Mouse (Mus musculus): ENCODE measurements around the gene Zmym6.
"Not testable (repeated sequence)": the region's sequence is repeated elsewhere in the genome, so short reads cannot be mapped to it uniquely, and the experiment has no call there.

Gene Zmym6

DNA sequence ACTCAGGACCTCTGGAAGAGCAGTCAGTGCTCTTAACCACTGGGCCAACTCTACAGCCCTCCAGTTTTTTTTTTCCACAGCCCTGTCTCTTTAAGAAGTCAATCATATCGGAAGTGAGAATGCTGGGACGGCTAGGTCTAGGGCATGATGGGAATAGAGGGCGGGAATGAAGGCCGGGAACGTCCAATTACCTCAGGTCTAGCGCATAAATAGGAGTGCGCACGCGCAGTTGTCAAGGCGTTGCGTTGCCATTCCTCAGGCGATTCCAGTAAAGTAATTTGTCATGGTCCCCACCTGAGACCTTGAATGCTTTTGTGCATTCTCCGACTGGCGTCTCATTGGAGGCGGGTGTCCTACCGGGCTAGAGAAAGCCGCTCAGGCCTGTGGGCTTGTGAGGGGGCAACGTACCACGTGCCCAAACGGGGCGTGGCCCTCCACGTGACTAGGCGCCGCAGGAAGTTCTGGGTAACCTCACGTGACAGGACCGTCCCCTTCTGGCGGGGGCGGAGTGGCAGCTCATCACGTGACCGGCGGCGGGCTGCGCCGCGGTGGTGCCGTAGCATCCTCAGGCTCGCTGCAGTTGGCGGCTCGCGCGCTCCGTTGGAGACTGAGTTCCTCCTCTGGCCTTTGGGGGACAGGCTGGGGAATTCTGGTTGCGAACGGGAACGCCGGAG, at the start of gene Zmym6:
TSS of gene Zmym6 (plus strand) at position 509 of the 674 bp plus-strand sequence.
- DNase-seq (ENCODE audit: low read depth, low spot score), result peak; percentile 95

DNA sequence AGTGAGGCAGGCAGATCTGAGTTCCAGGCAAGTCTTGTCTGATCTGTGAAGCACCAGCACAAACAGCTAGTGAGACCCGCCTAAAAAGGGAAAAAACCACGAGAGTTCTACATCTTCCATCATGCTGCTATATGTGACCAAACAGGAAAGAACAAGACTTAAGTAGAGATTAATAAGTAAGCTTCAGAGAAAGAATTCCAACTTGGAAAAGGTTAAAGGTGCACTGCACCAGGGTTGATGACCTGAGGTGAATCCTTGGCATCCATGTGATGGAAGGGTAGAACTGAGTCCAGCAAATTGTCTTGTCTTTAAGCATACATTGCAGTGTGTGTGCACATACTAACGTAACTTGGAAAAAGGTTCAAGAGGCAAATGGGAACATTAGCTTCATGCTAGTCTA, 40.0 kb upstream of the Zmym6 start:
- DNase-seq (ENCODE audit: low read depth, low spot score), result no peak

DNA sequence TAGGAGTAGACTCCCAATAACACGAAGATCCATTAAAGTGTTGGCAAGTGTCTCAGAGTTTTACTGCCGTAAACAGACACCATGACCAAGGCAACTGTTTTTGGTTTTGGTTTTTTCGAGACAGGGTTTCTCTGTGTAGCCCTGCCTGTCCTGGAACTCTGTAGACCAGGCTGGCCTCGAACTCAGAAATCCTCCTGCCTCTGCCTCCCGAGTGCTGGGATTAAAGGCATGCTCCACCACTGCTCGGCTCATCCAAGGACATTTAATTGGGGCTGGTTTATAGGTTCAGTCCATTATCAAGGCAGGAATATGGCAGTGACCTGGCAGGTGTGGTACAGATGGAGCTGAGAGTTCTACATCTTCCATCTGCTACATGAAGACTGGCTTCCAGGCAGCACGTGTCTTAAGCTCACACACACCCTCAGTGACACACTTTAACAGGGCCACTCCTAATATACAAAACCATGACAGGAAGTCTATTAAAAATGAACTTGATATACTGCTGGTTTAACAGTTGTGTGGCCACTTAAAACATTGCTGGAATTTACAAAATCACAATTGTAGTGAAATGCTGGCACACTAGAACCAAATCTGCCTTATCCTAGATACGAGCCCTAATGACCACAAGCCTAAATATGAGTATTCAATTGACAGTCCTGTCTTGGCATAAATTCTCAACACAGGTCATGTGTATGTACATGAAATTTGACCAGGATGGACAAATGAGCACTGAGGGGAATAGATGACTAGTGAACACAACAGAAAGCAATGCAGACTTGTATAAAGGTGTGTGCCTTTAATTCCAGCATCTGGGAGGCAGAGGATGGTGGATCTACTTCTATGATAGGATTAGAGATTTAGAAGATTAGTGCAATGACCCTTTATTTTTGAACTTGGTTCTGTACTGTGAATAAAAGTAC, 39.0 kb upstream of the Zmym6 start:
- DNase-seq (ENCODE audit: low read depth, low spot score), result no peak

DNA sequence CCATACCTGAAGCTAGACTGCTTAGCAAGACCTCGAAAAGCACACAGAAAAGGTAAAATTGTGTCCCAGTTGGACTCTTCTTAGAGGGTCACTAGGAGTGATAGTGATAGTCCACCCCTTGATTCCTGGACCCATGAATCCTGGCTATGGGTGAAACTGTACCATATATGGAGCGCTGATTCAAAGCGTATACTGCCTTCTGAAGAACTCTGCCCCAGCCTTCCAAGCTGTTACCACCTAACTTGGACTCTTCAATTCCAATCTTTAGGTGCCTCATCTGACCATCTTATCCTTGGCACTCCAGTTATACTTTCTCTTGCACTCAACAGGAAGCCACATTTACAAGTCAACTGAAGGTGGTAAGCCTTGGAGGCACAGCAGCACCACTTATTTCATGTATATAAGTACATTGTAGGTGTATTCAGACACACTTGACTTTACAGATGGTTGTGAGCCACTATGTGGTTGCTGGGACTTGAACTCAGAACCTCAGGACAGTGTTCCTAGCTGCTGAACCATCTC, 38.3 kb upstream of the Zmym6 start:
- DNase-seq (ENCODE audit: low read depth, low spot score), result no peak

DNA sequence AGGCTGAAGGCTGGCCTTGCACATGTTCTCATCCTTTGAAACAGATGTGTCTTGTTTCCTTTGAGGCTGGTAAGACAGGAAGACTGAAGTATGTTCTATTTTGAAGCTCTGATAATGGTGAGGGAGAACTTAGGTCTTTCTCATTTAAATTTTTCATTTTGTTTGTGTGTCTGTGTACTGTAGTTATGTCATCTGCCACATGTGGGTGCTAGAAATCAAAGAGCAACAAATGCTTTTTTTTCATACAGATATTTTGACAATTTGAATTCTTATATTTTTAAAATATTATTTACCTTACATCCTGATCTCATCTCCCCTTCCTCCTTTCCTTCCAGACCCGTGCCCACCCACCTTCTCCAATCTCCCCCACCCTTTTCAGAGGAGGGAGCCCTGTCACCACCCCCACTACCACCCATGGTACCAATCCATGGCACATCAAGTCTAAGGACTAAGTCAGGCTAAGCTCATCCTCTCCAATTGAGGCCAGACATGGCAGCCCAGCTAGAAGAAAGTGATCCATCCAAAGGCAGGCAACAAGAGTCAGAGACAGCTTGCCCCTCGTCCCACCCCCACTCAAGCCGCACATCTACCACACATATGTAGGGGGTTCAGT, 37.2 kb upstream of the Zmym6 start:
- no peak for DNase-seq (ENCODE audit: low read depth, low spot score)

DNA sequence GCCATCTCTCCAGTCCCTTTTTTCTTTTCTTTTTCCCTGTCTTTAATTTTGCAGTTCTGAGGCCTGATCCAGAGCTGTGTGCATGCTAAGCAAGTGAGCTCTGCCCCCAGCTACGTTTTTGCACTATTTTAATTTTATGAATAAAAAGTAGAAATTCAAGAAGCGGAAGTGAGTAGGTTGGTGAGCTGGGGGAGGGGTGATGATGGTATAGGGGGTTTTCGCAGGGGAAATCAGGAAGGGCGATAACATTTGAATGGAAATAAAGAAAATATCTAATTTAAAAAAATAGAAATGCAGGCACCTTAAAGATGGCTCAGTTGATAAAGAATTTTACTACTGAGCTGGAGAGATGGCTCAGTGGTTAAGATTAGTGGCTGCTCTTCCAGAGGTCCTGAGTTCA, 33.6 kb upstream of the Zmym6 start:
- DNase-seq (ENCODE audit: low read depth, low spot score), result no peak

DNA sequence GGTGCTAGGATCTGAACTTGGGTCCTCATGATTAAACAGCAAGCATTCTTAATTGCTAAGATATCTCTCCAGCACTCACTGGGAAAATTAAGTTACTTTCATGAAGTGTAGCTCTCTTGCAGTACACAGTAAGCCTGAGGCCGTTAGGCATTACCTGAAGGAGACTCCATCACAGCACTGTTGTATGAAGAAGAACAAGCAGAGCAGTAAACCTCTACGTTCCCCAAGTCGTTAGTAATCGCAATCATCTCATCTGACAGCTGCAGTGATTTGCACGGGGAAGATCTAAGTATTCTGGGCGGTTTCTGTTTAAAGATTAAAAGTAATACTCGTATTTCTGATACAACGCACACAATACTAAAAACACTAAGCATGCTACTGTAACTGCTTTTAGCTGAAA, 26.1 kb upstream of the Zmym6 start:
- DNase-seq (ENCODE audit: low read depth, low spot score), result no peak

DNA sequence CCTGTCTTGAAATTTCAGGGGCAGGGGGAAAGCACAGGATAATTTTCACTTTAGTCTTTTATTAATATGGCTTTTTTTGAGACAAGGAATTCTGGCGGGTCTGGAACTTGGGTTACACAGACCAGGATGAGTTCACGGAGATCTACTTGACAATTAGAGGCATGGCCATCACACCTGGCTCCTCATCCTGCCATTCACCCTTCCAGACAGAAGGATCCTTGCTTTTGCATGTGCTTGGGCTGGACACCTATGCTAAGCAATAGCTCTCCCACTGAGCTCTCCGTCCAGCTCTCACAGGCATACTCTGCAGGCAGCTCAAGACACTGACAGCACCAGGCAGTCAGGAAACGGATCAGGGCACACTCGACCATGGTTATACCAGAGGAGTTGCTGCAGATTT, 24.1 kb upstream of the Zmym6 start:
- no peak for DNase-seq (ENCODE audit: low read depth, low spot score)

DNA sequence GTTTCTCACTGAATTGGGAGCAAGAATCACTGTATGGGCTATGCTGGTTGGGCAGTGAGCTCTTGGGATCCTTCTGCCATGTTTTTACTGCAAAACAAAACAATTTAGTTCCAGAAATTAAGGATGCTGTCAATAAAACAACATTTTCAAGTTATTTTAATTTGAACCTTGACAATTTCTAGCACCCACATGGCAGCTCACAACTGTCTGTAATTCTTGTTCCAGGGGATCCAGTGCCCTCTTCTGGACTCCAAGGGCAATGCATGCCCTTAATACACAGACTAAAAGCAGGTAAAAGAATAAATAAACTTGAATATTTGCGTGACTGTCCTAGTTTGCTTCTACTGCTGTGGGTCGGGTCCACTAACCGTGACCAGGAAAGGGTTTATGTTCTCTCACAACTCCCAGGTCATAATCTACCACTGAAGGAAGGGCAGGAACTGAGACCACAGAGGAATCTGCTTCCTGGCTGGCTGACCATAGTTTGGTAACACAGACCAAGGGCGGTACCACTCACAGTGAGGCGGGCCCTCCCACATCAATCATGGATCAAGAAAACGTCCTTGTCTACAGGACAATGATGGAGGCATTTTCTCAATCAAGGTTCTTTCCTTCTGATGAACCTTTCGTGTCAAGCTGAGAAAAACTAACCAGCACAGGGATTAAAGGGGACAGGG, 22.5 kb upstream of the Zmym6 start:
- DNase-seq (ENCODE audit: low read depth, low spot score), result no peak

DNA sequence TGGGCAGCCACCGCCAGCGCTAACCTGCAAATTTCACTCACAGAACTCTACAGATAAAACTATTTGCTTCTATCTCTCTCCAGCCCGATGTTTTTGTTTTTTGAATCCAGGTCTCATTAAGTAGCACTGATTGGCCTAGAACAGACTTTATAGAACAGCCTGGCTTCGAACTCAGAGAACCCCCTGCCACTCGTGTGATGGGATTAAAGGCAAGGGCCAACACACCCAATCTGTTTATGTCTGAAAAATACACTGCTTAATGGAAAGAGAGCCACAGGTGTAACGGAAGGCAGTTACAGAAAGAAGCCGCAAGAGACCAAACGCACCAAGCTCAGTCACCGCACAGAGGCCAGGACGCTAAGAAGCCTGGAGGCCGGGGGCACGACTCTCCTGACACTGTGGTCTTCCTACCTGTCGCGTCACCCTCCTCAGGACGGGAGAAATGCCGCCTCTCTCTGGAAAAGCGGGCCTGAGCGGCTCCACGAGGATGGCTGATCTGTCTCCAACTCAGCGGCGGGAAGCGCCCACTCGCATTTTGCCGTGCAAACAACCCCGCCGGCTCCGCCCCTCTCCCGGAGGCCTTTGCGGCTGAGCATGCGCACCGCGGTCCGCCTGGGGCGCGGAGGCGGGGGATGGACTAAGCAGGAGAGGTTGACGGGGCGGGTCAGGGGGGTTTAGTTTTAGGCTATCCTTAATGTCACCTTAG, 16.4 kb upstream of the Zmym6 start, which contains the start of gene Zmym1:
TSS of gene Zmym1 (minus strand) at position 568 of the 706 bp plus-strand sequence.
- DNase-seq (ENCODE audit: low read depth, low spot score), result peak; percentile 69

DNA sequence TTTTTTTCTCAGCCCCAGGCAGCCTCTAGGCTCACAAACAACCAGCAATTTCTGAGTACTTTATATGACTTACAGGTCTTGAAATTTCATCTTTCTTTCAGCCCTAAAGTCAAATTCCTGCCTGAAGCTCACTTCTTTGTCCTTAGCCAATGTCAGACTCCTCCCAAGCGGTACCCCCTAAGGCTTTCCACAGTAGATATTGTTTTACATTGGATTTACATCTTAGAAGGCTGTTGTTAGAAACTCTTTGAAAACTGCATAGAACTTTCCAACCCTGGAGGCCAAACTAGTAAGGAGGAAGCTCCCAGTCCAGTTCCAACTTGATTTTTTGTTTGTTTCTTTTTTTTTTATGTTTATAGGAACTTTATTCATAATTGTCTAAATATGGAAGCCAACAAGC, 13.1 kb upstream of the Zmym6 start:
- no peak for DNase-seq (ENCODE audit: low read depth, low spot score)

DNA sequence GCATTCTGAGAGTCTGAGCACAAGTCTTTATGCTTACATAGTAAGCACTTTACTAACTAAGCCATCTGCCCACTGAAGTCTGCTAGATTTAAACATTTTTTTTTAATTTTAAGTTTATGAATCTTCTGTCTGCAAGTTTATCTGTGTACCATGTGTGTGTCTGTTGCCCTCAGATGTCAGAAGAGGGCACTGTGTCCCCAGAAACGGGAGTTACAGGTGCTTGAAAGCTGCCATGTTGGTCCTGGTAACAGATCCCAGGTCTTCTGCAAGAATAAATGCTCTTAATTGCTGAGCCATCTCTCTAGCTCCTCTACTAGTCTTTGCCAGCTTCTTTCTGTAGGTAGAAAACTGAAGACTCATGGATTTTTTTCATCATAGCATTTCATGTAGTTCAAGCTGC, 2.3 kb upstream of the Zmym6 start:
- DNase-seq (ENCODE audit: low read depth, low spot score), result no peak

DNA sequence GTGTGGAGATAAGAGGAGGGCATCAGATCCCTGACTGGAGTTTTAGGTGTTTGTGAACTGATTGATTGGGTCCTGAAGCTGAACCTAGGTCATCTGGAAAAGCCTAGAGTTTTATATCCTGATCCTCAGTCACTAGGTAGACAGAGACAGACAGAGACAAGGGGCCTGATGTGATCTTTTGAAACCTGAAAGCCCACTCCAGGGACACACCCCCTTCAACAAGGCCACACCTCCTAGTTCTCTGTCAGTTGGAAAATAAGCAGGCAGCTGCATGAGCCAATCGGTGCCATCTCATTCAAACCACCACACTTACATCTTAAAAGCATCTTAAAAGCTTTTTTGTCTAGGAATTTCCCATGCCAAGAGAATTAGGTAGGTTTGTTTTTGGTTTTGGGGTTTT, 3.6 kb downstream of the Zmym6 start:
- no peak for DNase-seq (ENCODE audit: low read depth, low spot score)

DNA sequence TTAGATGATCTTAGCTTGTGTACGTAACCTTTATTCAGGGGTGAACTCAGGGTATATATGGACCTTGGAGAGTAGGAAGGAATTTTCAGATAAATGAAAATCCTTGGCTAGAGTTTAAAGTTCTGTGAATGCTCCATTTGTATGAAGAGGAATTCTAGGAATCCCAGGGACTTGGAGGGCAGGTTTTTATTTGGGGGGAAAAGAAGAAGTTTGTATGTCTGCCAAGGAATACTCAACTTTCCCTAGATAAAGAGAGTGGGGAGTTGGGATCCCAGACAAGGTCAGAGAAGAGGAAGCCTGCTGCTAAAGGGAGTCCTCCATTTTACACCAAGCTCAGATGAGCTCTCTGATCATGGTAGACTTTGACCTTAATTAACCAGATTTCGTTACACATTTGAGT, 5.9 kb downstream of the Zmym6 start:
- DNase-seq (ENCODE audit: low read depth, low spot score), result no peak

DNA sequence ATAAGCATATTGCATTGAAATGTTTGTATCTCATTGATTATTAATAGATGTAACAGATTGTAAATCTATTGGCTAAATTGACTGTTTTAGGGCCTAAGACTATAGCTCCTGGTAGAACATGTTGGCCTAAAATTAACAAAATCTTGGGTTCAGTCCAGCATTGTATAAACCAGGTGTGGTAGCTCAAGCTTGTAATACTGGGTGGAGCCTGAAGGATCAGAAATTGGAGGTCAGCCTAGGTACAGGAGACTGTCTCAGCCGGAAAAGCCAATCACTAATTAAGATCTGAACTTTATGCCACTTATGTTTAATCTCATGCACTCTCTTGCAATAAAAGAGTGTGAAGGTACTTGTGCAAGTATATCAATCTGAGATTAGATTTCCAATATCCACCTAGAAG, 8.6 kb downstream of the Zmym6 start:
- no peak for DNase-seq (ENCODE audit: low read depth, low spot score)

DNA sequence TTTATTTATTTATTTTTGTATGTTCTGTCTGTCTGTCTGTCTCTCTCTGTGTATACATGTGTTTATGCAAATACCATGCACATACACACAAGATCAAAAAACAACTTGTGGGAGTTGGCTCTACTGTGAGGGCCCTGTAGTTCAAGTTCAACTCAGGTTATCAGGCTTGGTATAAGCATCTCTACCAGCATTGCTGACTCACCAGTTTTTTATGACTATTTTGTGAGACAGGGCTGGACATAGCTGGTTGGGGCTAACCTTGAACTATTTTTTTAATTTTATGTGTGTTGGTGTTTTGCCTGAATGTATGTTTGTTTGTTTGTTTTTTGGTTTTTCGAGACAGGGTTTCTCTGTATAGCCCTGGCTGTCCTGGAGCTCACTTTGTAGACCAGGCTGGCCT, 14.0 kb downstream of the Zmym6 start:
- no peak for DNase-seq (ENCODE audit: low read depth, low spot score)

DNA sequence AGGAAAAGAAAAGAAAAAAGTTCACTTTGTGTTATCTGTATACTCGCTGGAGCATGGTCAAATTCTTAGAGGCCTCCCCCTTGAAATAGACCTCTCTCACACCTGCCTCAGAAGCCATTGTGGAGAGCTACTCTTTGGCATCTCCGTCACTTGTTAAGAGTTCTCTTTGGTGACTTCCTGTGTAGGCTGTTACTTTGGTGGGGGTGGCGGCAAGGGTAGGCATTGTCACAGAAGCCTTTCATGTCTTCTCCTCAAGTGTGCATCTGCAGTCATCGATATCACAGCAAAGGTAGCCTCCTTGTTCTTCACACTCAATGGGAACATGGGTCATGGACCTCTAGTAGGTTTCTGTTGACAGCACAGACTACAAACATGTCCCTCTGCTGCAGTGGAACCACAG, 17.9 kb downstream of the Zmym6 start:
- no peak for DNase-seq (ENCODE audit: low read depth, low spot score)

DNA sequence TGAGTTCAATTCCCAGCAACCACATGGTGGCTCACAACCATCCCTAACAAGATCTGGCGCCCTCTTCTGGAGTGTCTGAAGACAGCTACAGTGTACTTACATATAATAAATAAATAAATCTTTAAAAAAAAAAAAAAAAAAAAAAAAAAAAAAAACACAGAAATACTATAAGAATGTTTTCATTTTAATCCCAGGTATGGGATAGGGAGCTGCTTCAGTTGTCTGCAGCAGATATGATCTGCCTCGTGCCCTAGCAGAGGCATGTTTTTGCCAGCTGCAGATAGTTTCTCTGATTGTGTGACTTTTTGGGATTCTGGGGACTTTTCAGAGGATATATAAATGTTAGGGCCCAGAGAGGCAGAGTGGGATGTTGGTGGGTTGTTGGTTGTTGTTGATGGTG, 22.4 kb downstream of the Zmym6 start:
- DNase-seq (ENCODE audit: low read depth, low spot score), result not testable (repeated sequence)

DNA sequence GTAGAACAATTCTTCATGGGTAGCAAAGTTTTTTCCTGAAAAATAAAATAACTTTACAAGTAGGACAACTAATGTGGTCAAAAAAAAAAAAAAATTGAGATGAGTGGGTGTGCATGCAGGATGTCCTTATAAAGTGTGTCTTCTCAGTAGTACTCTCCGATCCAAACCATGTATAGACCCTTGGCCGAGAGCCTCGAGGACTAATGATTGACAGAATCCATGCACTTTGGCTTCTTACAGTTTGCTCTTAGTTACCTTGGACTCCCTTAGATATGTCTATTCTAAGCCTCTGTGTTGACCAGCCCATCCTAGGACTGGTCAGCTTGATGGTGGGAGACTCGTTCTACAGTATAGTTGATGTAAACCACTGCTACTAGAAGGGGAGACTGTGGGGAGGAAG, 30.4 kb downstream of the Zmym6 start:
- no peak for DNase-seq (ENCODE audit: low read depth, low spot score)

DNA sequence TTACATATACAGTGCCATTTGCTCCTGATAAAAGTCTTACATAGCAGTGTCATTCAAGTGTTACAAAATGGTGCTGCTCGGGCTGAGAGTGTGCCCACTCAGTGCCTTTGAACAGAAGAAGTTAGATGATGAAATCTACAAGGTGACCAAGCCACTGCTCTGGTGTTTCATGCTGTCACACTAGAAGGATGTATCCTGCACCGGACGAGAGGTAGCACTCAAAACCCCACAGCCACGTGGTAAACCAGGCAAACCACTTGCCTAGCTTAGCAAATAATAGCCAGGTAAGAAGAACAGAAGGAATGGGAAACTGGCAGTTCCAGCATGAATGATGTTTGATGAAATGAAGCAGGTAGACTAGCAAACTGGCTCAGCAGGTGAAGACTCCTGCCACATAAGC, 33.4 kb downstream of the Zmym6 start:
- DNase-seq (ENCODE audit: low read depth, low spot score), result no peak

DNA sequence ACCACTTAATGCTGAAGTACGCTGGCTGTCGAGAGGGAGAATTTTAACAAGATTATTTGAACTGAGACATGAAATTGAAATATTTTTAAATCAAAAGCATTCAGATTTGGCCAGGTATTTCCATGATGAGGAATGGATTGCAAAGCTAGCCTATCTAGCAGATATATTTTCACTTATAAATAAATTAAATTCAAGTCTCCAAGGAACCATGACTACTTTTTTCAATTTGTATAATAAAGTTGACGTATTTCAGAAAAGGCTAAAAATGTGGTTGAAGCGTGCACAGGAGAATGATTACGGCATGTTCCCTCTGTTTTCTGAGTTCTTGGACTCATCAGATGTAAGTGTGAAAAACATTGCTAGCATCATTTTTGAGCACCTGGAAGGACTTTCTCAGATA, 46.2 kb downstream of the Zmym6 start, which contains the start of gene Tmem35b:
TSS of gene Tmem35b (plus strand) at position 301 of the 400 bp plus-strand sequence.
- DNase-seq (ENCODE audit: low read depth, low spot score), result no peak
